Mouse (Mus musculus): ENCODE data around the gene Lst1. TPM values are rescaled to one million over a fixed set of nuclear protein-coding genes. Genes with fewer than 3 reads are reported as not detected.

Lst1 gene
- total and polyA plus RNA-seq, 3 experiments, result 2.9 to 8.5 (median 8.4) TPM

GRCm38 (mm10) chr17:35236996-35237395 lies 48.8 kb upstream of the Lst1 start:
- no peaks in the 10 kb centered on the region for H3K9me3 ChIP-seq (replicated peaks; ENCODE audit: low read length)
- no peak for DNase-seq (ENCODE audit: extremely low read depth)
- peaks cover 21% of the 10 kb centered on the region for H3K79me2 ChIP-seq (replicated peaks; ENCODE audit: control insufficient read depth, extremely low read depth, insufficient read depth, poor library complexity, severe bottlenecking)
- no peak overlapping the region for H3K4me2 ChIP-seq (ENCODE audit: insufficient read depth, low read depth, poor library complexity, severe bottlenecking)
- H3K27ac ChIP-seq (ENCODE audit: insufficient read depth, low read depth), result no peak overlapping the region
- no peak overlapping the region for H3K4me3 ChIP-seq (replicated peaks in 1 of 3; ENCODE audit: low read depth in 2 of 3, low read length in 2 of 3, poor library complexity in 1 of 3)
- H3K27me3 ChIP-seq (replicated peaks), result no peaks in the 10 kb centered on the region
- TF ChIP-seq POLR2AphosphoS2 (IDR thresholded peaks at IDR 0.05; ENCODE audit: low read depth, low read length) (no peak), MXI1 (IDR thresholded peaks at IDR 0.05; ENCODE audit: low read depth, low read length) (no peak), GABPA (IDR thresholded peaks at IDR 0.05; ENCODE audit: insufficient replicate concordance, low read depth, low read length) (no peak), IRF4 (IDR thresholded peaks at IDR 0.05; ENCODE audit: low read depth, low read length) (no peak), ETS1 (conservative IDR thresholded peaks at IDR 0.05; ENCODE audit: low read depth, low read length) (no peak)
- peaks cover 0 to 25% of the 10 kb centered on the region in 2 experiments for H3K36me3 ChIP-seq (replicated peaks in 1 of 2; ENCODE audit: control insufficient read depth in 1 of 2, insufficient read depth in 1 of 2, low read length in 1 of 2)
- no peak overlapping the region for H3K9ac ChIP-seq (ENCODE audit: insufficient read depth, low read depth)
- peaks cover 5 to 42% of the 10 kb centered on the region in 2 experiments for H3K4me1 ChIP-seq (ENCODE audit: control insufficient read depth in 1 of 2, insufficient read depth in 2 of 2)
- dilution Hi-C loops (cut with MboI; ENCODE audit: extremely low pct_ligation_motif_present, extremely low pct_unique_long_range_greater_than_20kb, low sequenced_read_pairs), result no loop called here
- in situ Hi-C loops (cut with MboI; ENCODE audit: low pct_ligation_motif_present, low pct_unique_long_range_greater_than_20kb, low sequenced_read_pairs), result loop anchor here (10.0 kb wide), 1 partner anchor 222 kb away; the partner anchor contains the start of gene Vwa7

- Histone ChIP-seq H3K79me2 (replicated peaks; ENCODE audit: control insufficient read depth, extremely low read depth, insufficient read depth, poor library complexity, severe bottlenecking) (peaks cover 22% of the 10 kb centered on the region), H3K27ac (ENCODE audit: insufficient read depth, low read depth) (peak overlapping the region; percentile 96), H3K4me1 (ENCODE audit: control insufficient read depth in 1 of 2, insufficient read depth in 2 of 2) (peaks cover 9 to 48% of the 10 kb centered on the region in 2 experiments), H3K27me3 (replicated peaks) (no peaks in the 10 kb centered on the region), H3K9me3 (replicated peaks; ENCODE audit: low read length) (no peaks in the 10 kb centered on the region), H3K9ac (ENCODE audit: insufficient read depth, low read depth) (peak overlapping the region; percentile 93), H3K36me3 (replicated peaks in 1 of 2; ENCODE audit: control insufficient read depth in 1 of 2, insufficient read depth in 1 of 2, low read length in 1 of 2) (peaks cover 0 to 29% of the 10 kb centered on the region in 2 experiments), H3K4me3 (replicated peaks in 1 of 3; ENCODE audit: low read depth in 2 of 3, low read length in 2 of 3, poor library complexity in 1 of 3) (peak overlapping the region; percentile 67 to 86 (median 70)), H3K4me2 (ENCODE audit: insufficient read depth, low read depth, poor library complexity, severe bottlenecking) (no peak overlapping the region)
- in situ Hi-C loops (cut with MboI; ENCODE audit: low pct_ligation_motif_present, low pct_unique_long_range_greater_than_20kb, low sequenced_read_pairs), result loop anchor here (10.0 kb wide), 1 partner anchor 222 kb away; the partner anchor contains the start of gene Vwa7
- peak; percentile 93 for DNase-seq (ENCODE audit: extremely low read depth)
- dilution Hi-C loops (cut with MboI; ENCODE audit: extremely low pct_ligation_motif_present, extremely low pct_unique_long_range_greater_than_20kb, low sequenced_read_pairs), result no loop called here
- TF ChIP-seq JUN (IDR thresholded peaks at IDR 0.05; ENCODE audit: insufficient read depth, low read depth, low read length), result no peak
- 0 out of 2 replicates have a peak, but pooled peaks have one; percentile 3 for TF ChIP-seq ZMIZ1 (IDR thresholded peaks at IDR 0.05; ENCODE audit: low read depth, low read length)
- TF ChIP-seq CTCF (conservative IDR thresholded peaks at IDR 0.05 in 1 of 2, IDR thresholded peaks at IDR 0.05 in 1 of 2; ENCODE audit: low read depth in 2 of 2, low read length in 2 of 2), result peak; percentile 76 to 94
- TF ChIP-seq MEF2A (IDR thresholded peaks at IDR 0.05; ENCODE audit: borderline replicate concordance, low read depth, low read length), result no peak
- TF ChIP-seq ZKSCAN1 (IDR thresholded peaks at IDR 0.05; ENCODE audit: borderline replicate concordance, low read depth, low read length), result no peak
- no peak for TF ChIP-seq RCOR1 (conservative IDR thresholded peaks at IDR 0.05; ENCODE audit: low read depth, low read length)
- no peak for TF ChIP-seq ELF1 (IDR thresholded peaks at IDR 0.05; ENCODE audit: low read depth, low read length)
- no peak for TF ChIP-seq MAX (IDR thresholded peaks at IDR 0.05; ENCODE audit: low read length)
- TF ChIP-seq HCFC1 (IDR thresholded peaks at IDR 0.05; ENCODE audit: low read depth, low read length), result no peak
- TF ChIP-seq USF2 (conservative IDR thresholded peaks at IDR 0.05; ENCODE audit: low read depth, low read length), result no peak
- TF ChIP-seq CHD1 (IDR thresholded peaks at IDR 0.05; ENCODE audit: low read depth, low read length), result no peak
- TF ChIP-seq USF1 (IDR thresholded peaks at IDR 0.05; ENCODE audit: low read depth, low read length), result no peak
- TF ChIP-seq BHLHE40 (IDR thresholded peaks at IDR 0.05; ENCODE audit: low read depth, low read length), result no peak
- TF ChIP-seq TBP (conservative IDR thresholded peaks at IDR 0.05; ENCODE audit: low read depth, low read length), result no peak
- no peak for TF ChIP-seq GABPA (IDR thresholded peaks at IDR 0.05; ENCODE audit: insufficient replicate concordance, low read depth, low read length)
- no peak for TF ChIP-seq MAZ (IDR thresholded peaks at IDR 0.05; ENCODE audit: low read depth, low read length)
- TF ChIP-seq CHD2 (IDR thresholded peaks at IDR 0.05; ENCODE audit: low read length), result no peak
- no peak for TF ChIP-seq PAX5 (IDR thresholded peaks at IDR 0.05; ENCODE audit: low read length)
- no peak; the same call in 1 of the 2 replicates for TF ChIP-seq SIN3A (IDR thresholded peaks at IDR 0.05; ENCODE audit: low read length)
- no peak for TF ChIP-seq ZNF384 (IDR thresholded peaks at IDR 0.05; ENCODE audit: low read depth, low read length)
- TF ChIP-seq RAD21 (IDR thresholded peaks at IDR 0.05; ENCODE audit: low read depth, low read length), result peak; percentile 93
- TF ChIP-seq NRF1 (IDR thresholded peaks at IDR 0.05; ENCODE audit: low read depth, low read length), result peak; percentile 24; the same call in 1 of the 2 replicates
- no peak for TF ChIP-seq MYC (IDR thresholded peaks at IDR 0.05; ENCODE audit: low read depth, low read length)
- TF ChIP-seq SMC3 (IDR thresholded peaks at IDR 0.05; ENCODE audit: low read depth, low read length), result peak; percentile 88
- no peak for TF ChIP-seq UBTF (IDR thresholded peaks at IDR 0.05; ENCODE audit: low read depth, low read length)
- TF ChIP-seq KAT2A (IDR thresholded peaks at IDR 0.05; ENCODE audit: insufficient replicate concordance, low read length), result no peak
- TF ChIP-seq NELFE (IDR thresholded peaks at IDR 0.05; ENCODE audit: low read depth, low read length), result no peak
- TF ChIP-seq POLR2A (IDR thresholded peaks at IDR 0.05; ENCODE audit: low read depth, low read length), result no peak
- no peak for TF ChIP-seq JUND (conservative IDR thresholded peaks at IDR 0.05; ENCODE audit: low read depth, low read length)
- TF ChIP-seq ZC3H11A (IDR thresholded peaks at IDR 0.05; ENCODE audit: low read depth, low read length), result peak; percentile 39; the same call in 1 of the 2 replicates
- TF ChIP-seq IRF4 (IDR thresholded peaks at IDR 0.05; ENCODE audit: low read depth, low read length), result no peak
Observed at GRCm38 (mm10) chr17:35236390-35236746, 48.1 kb upstream of the Lst1 start.

Measured in CH12.LX (cell line).